Mouse (Mus musculus) macrophage (primary cell): ENCODE results near the gene Olfr839-ps1. TPM values are rescaled to one million over a fixed set of nuclear protein-coding genes. Genes with fewer than 3 reads are reported as not detected.

Source experiments
- H3K27ac ChIP-seq: fragments of 350-480 bp; formaldehyde crosslinking; 2 replicates; pipeline ENCODE4 v1.9.0; 2021
- H3K36me3 ChIP-seq: fragments of 350-480 bp; formaldehyde crosslinking; 2 replicates; pipeline ENCODE4 v1.9.0; 2021; ENCODE audit errors: inconsistent target
- H3K4me3 ChIP-seq: fragments of 350-480 bp; formaldehyde crosslinking; 2 replicates; pipeline ENCODE4 v1.9.0; 2021; ENCODE audit errors: inconsistent target
- H3K79me2 ChIP-seq: fragments of 350-480 bp; formaldehyde crosslinking; 2 replicates; pipeline ENCODE4 v1.9.0; 2021; ENCODE audit errors: inconsistent target
- WGBS: methylation state at CpG from one replicate; pipeline ENCODE4 v1.1.7; 2026; ENCODE audit warnings: inconsistent platforms; ENCODE audit not compliant: missing documents; 5-methylcytosine and 5-hydroxymethylcytosine counted together
- polyA plus RNA-seq: library from polyadenylated mRNA; stranded (reverse); fragments of 250-400 nt; gene quantifications from 3 replicates; pipeline ENCODE4 v1.2.4, GENCODE M21; 2018; ENCODE audit warnings: inconsistent platforms
- total RNA-seq, 78 experiments: library from RNA; depleted of rRNA; stranded (reverse); fragments of 250-400 nt; gene quantifications; 1 replicate in 9 of 78; 2 replicates in 24 of 78; 3 replicates in 43 of 78; 4 replicates in 2 of 78; pipeline ENCODE4 v1.2.4; 2018; ENCODE audit warnings: inconsistent platforms in 56 of 78

Gene Olfr839-ps1
- total RNA-seq (2018; cell fraction: chromatin; rRNA removed) = under 1 TPM in 14 of 26 experiments, not detected in 12; 0.07 to 0.20 (median 0.12) TPM
- total RNA-seq (2018; cell fraction: cytosol; rRNA removed) = not detected
- total RNA-seq (2018; cell fraction: nucleus; rRNA removed) = not detected
- polyA plus RNA-seq = not detected in 3 replicates

DNA sequence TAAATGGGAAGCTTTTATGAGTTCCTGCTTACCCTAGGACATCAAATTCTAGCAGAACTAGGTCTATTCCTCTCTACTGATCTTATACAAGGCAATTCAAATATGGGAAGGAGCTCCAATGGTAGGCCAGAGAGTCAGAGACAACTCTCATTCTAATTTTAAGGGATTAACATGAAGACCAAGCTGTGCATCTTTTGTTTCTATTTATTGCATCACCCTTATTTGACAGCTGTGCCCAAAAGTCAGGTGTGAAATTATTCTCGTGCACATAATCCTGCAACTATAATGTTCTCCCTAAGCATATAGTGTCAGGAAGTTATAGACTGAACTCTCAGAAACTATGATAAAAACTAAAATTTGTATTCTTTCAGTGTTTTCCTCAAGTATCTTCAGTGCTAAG, at the start of gene Olfr839-ps1:
Olfr839-ps1 (minus strand) TSS at position 101 of the 400 bp plus-strand sequence.
- H3K79me2 ChIP-seq = no peaks in the 10 kb centered on the region
- no peaks in the 10 kb centered on the region for H3K36me3 ChIP-seq
- H3K27ac ChIP-seq = no peak within 1 kb of the TSS
- no peak within 1 kb of the TSS for H3K4me3 ChIP-seq
- 89% methylated on average over 1 of the region's 1 CpGs for WGBS

DNA sequence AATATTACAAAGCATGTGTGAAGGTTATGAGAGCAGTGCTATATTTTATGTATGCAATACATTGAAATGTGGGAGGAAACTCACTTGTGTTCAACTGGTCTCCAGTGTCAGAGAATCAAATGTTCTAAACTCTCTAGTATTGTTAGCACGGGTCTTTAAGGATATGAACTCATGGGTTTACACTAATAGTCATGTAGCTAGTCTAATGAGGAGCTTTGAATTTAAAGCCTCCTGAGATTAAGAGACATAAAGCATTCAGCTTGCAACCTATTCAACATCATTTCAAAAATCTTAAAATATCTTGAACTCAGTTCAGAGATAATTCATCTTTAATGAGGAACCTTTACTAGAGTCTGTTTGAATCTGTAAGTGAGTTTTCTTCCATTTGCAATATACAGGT, 41.1 kb downstream of the Olfr839-ps1 start, which contains the start of gene Olfr837:
Olfr837 (plus strand) TSS at position 301 of the 400 bp plus-strand sequence.
- Histone ChIP-seq H3K79me2 (no peaks in the 10 kb centered on the region), H3K4me3 (no peak within 1 kb of the TSS), H3K27ac (no peak within 1 kb of the TSS), H3K36me3 (no peaks in the 10 kb centered on the region)
- WGBS = 100% methylated on average over 1 of the region's 1 CpGs

DNA sequence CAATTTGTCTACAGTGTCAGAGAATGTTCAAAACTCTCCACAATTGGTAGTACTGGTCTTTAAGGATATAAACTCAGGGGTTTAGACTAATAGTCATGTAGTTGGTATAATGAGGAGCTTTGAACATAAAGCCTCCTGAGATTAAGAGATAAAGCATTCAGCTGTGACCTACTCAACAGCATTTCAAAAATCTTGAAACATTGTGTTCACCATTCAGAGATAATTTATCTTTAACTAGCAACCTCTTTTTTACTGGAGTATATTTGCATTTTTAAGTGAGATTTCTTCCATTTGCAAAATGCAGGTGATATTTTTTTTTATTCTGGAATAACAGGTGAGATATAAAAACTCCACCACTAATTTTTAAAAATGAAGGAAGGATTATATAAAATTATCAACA, 57.0 kb downstream of the Olfr839-ps1 start, which contains the start of gene Olfr836:
Olfr836 (plus strand) TSS at position 301 of the 400 bp plus-strand sequence.
- no peaks in the 10 kb centered on the region for H3K79me2 ChIP-seq
- H3K36me3 ChIP-seq = no peaks in the 10 kb centered on the region
- no peak within 1 kb of the TSS for H3K4me3 ChIP-seq
- H3K27ac ChIP-seq = no peak within 1 kb of the TSS

Other genes with a start within 250 kb of the Olfr839-ps1 start
- not detected in 3 replicates for gene Olfr832, start 240.2 kb downstream of the Olfr839-ps1 start, polyA plus RNA-seq
- gene Olfr834, start 189.3 kb downstream of the Olfr839-ps1 start, polyA plus RNA-seq = not detected in 3 replicates
- gene Olfr835, start 144.6 kb downstream of the Olfr839-ps1 start, polyA plus RNA-seq = not detected in 3 replicates
- gene Olfr836, start 56.9 kb downstream of the Olfr839-ps1 start, polyA plus RNA-seq = not detected in 3 replicates
- gene Olfr837, start 41.0 kb downstream of the Olfr839-ps1 start, polyA plus RNA-seq = not detected in 3 replicates
- gene Olfr843, start 74.7 kb upstream of the Olfr839-ps1 start, polyA plus RNA-seq = not detected in 3 replicates
- not detected in 3 replicates for gene Olfr844, start 139.0 kb upstream of the Olfr839-ps1 start, polyA plus RNA-seq
- not detected in 3 replicates for gene Olfr845, start 159.1 kb upstream of the Olfr839-ps1 start, polyA plus RNA-seq
- not detected in 3 replicates for gene Olfr846, start 186.7 kb upstream of the Olfr839-ps1 start, polyA plus RNA-seq
- gene Olfr847, start 201.4 kb upstream of the Olfr839-ps1 start, polyA plus RNA-seq = not detected in 3 replicates